Mouse (Mus musculus): Measurements from ENCODE around the gene Prkaa2. TPM values are rescaled to one million over a fixed set of nuclear protein-coding genes. Genes with fewer than 3 reads are reported as not detected.
A peak's percentile ranks its signal among the peaks of the same experiment; 100 is the strongest.
"Not testable (repeated sequence)": the region's sequence is repeated elsewhere in the genome, so short reads cannot be mapped to it uniquely, and the experiment has no call there.

Prkaa2 gene
- total RNA-seq, 1 experiment: 3.9 TPM

- H3K9ac ChIP-seq (ENCODE audit: insufficient read depth, low read depth, low read length, poor library complexity, severe bottlenecking): no peak overlapping the region
- in situ Hi-C loops (cut with MboI; ENCODE audit: low sequenced_read_pairs in 2 of 2, unreplicated experiment in 2 of 2): no loop called here
- no peaks in the 10 kb centered on the region for H3K4me1 ChIP-seq (ENCODE audit: control insufficient read depth in 2 of 2, insufficient read depth in 2 of 2, low read length in 2 of 2, poor library complexity in 1 of 2)
- H3K27ac ChIP-seq (ENCODE audit: insufficient read depth, low read depth, low read length, poor library complexity, severe bottlenecking): no peak overlapping the region
- H3K36me3 ChIP-seq (ENCODE audit: control insufficient read depth, insufficient read depth, low read length, poor library complexity, severe bottlenecking): no peaks in the 10 kb centered on the region
- H3K9me3 ChIP-seq (ENCODE audit: control insufficient read depth, insufficient read depth, low read depth, low read length): no peaks in the 10 kb centered on the region
- TF ChIP-seq ZC3H11A (IDR thresholded peaks at IDR 0.05; ENCODE audit: borderline replicate concordance, low read depth, low read length): no peak
- TF ChIP-seq HCFC1 (IDR thresholded peaks at IDR 0.05; ENCODE audit: borderline replicate concordance, insufficient read depth, low read length): no peak
- no peak for TF ChIP-seq ZNF384 (IDR thresholded peaks at IDR 0.05; ENCODE audit: low read depth, low read length)
- no peak for TF ChIP-seq CHD2 (IDR thresholded peaks at IDR 0.05; ENCODE audit: low read depth, low read length)
- TF ChIP-seq MAFK (IDR thresholded peaks at IDR 0.05; ENCODE audit: insufficient read depth, low read depth, low read length): no peak
- no peak for DNase-seq (ENCODE audit: low read depth, low spot score)
- H3K4me3 ChIP-seq (ENCODE audit: insufficient read depth in 1 of 2, low read depth in 1 of 2, low read length in 2 of 2, poor library complexity in 1 of 2, severe bottlenecking in 1 of 2): no peak overlapping the region
These were observed 94.2 kb downstream of the Prkaa2 start for GRCm38 (mm10) chr4:105015496-105015895.

- Histone ChIP-seq H3K36me3 (ENCODE audit: control insufficient read depth, insufficient read depth, low read length, poor library complexity, severe bottlenecking) (no peaks in the 10 kb centered on the region), H3K4me3 (ENCODE audit: insufficient read depth in 1 of 2, low read depth in 1 of 2, low read length in 2 of 2, poor library complexity in 1 of 2, severe bottlenecking in 1 of 2) (no peak overlapping the region), H3K9ac (ENCODE audit: insufficient read depth, low read depth, low read length, poor library complexity, severe bottlenecking) (no peak overlapping the region), H3K4me1 (ENCODE audit: control insufficient read depth in 2 of 2, insufficient read depth in 2 of 2, low read length in 2 of 2, poor library complexity in 1 of 2) (no peaks in the 10 kb centered on the region), H3K27ac (ENCODE audit: insufficient read depth, low read depth, low read length, poor library complexity, severe bottlenecking) (no peak overlapping the region), H3K9me3 (ENCODE audit: control insufficient read depth, insufficient read depth, low read depth, low read length) (no peaks in the 10 kb centered on the region)
- in situ Hi-C loops (cut with MboI; ENCODE audit: low sequenced_read_pairs in 2 of 2, unreplicated experiment in 2 of 2): no loop called here
- TF ChIP-seq ZNF384 (IDR thresholded peaks at IDR 0.05; ENCODE audit: low read depth, low read length) (no peak), HCFC1 (IDR thresholded peaks at IDR 0.05; ENCODE audit: borderline replicate concordance, insufficient read depth, low read length) (no peak), MAFK (IDR thresholded peaks at IDR 0.05; ENCODE audit: insufficient read depth, low read depth, low read length) (no peak)
- no peak for DNase-seq (ENCODE audit: low read depth, low spot score)
These were observed 96.0 kb downstream of the Prkaa2 start for GRCm38 (mm10) chr4:105013718-105014117.

- in situ Hi-C loops (cut with MboI; ENCODE audit: low sequenced_read_pairs in 2 of 2, unreplicated experiment in 2 of 2): no loop called here
- no peak for DNase-seq (ENCODE audit: low read depth, low spot score)
- no peaks in the 10 kb centered on the region for H3K4me1 ChIP-seq (ENCODE audit: control insufficient read depth in 2 of 2, insufficient read depth in 2 of 2, low read length in 2 of 2, poor library complexity in 1 of 2)
- TF ChIP-seq ZNF384 (IDR thresholded peaks at IDR 0.05; ENCODE audit: low read depth, low read length) (no peak), MAFK (IDR thresholded peaks at IDR 0.05; ENCODE audit: insufficient read depth, low read depth, low read length) (no peak), CHD2 (IDR thresholded peaks at IDR 0.05; ENCODE audit: low read depth, low read length) (no peak), ZC3H11A (IDR thresholded peaks at IDR 0.05; ENCODE audit: borderline replicate concordance, low read depth, low read length) (no peak), HCFC1 (IDR thresholded peaks at IDR 0.05; ENCODE audit: borderline replicate concordance, insufficient read depth, low read length) (no peak)
- H3K4me3 ChIP-seq (ENCODE audit: insufficient read depth in 1 of 2, low read depth in 1 of 2, low read length in 2 of 2, poor library complexity in 1 of 2, severe bottlenecking in 1 of 2): no peak overlapping the region
- H3K27ac ChIP-seq (ENCODE audit: insufficient read depth, low read depth, low read length, poor library complexity, severe bottlenecking): no peak overlapping the region
- H3K36me3 ChIP-seq (ENCODE audit: control insufficient read depth, insufficient read depth, low read length, poor library complexity, severe bottlenecking): no peaks in the 10 kb centered on the region
- H3K9ac ChIP-seq (ENCODE audit: insufficient read depth, low read depth, low read length, poor library complexity, severe bottlenecking): no peak overlapping the region
- no peaks in the 10 kb centered on the region for H3K9me3 ChIP-seq (ENCODE audit: control insufficient read depth, insufficient read depth, low read depth, low read length)
These were observed 102.2 kb downstream of the Prkaa2 start for GRCm38 (mm10) chr4:105007360-105008018.

- H3K27ac ChIP-seq (ENCODE audit: insufficient read depth, low read depth, low read length, poor library complexity, severe bottlenecking); H3K4me1 ChIP-seq (ENCODE audit: control insufficient read depth in 2 of 2, insufficient read depth in 2 of 2, low read length in 2 of 2, poor library complexity in 1 of 2); H3K36me3 ChIP-seq (ENCODE audit: control insufficient read depth, insufficient read depth, low read length, poor library complexity, severe bottlenecking); H3K4me3 ChIP-seq (ENCODE audit: insufficient read depth in 1 of 2, low read depth in 1 of 2, low read length in 2 of 2, poor library complexity in 1 of 2, severe bottlenecking in 1 of 2); in situ Hi-C loops (cut with MboI; ENCODE audit: low sequenced_read_pairs in 2 of 2, unreplicated experiment in 2 of 2); H3K9me3 ChIP-seq (ENCODE audit: control insufficient read depth, insufficient read depth, low read depth, low read length); H3K9ac ChIP-seq (ENCODE audit: insufficient read depth, low read depth, low read length, poor library complexity, severe bottlenecking): not testable (repeated sequence)
- DNase-seq (ENCODE audit: low read depth, low spot score): peak; percentile 24
These were observed 105.0 kb downstream of the Prkaa2 start for GRCm38 (mm10) chr4:105004649-105005048.

- H3K9ac ChIP-seq (ENCODE audit: insufficient read depth, low read depth, low read length, poor library complexity, severe bottlenecking): no peak overlapping the region
- DNase-seq (ENCODE audit: low read depth, low spot score): no peak
- in situ Hi-C loops (cut with MboI; ENCODE audit: low sequenced_read_pairs in 2 of 2, unreplicated experiment in 2 of 2): no loop called here
- no peak for TF ChIP-seq ZC3H11A (IDR thresholded peaks at IDR 0.05; ENCODE audit: borderline replicate concordance, low read depth, low read length)
- no peak for TF ChIP-seq ZNF384 (IDR thresholded peaks at IDR 0.05; ENCODE audit: low read depth, low read length)
- TF ChIP-seq HCFC1 (IDR thresholded peaks at IDR 0.05; ENCODE audit: borderline replicate concordance, insufficient read depth, low read length): no peak
- TF ChIP-seq CHD2 (IDR thresholded peaks at IDR 0.05; ENCODE audit: low read depth, low read length): no peak
- TF ChIP-seq MAFK (IDR thresholded peaks at IDR 0.05; ENCODE audit: insufficient read depth, low read depth, low read length): no peak
- no peaks in the 10 kb centered on the region for H3K9me3 ChIP-seq (ENCODE audit: control insufficient read depth, insufficient read depth, low read depth, low read length)
- no peaks in the 10 kb centered on the region for H3K4me1 ChIP-seq (ENCODE audit: control insufficient read depth in 2 of 2, insufficient read depth in 2 of 2, low read length in 2 of 2, poor library complexity in 1 of 2)
- H3K4me3 ChIP-seq (ENCODE audit: insufficient read depth in 1 of 2, low read depth in 1 of 2, low read length in 2 of 2, poor library complexity in 1 of 2, severe bottlenecking in 1 of 2): no peak overlapping the region
- no peak overlapping the region for H3K27ac ChIP-seq (ENCODE audit: insufficient read depth, low read depth, low read length, poor library complexity, severe bottlenecking)
- no peaks in the 10 kb centered on the region for H3K36me3 ChIP-seq (ENCODE audit: control insufficient read depth, insufficient read depth, low read length, poor library complexity, severe bottlenecking)
These were observed 105.6 kb downstream of the Prkaa2 start for GRCm38 (mm10) chr4:105004135-105004534.

Data from ES-E14 (cell line).